Mouse (Mus musculus) liver, embryonic 13.5 days (tissue): Measurements from ENCODE around the gene Plekhg2. TPM values are rescaled to one million over a fixed set of nuclear protein-coding genes. Genes with fewer than 3 reads are reported as not detected.
A peak's percentile ranks its signal among the peaks of the same experiment; 100 is the strongest.

Experiments used
- ATAC-seq: fragments of 200-750 bp; cut with Nextera tagmentation; 2 replicates; pipeline ENCODE4 v1.8.0; 2017; ENCODE audit warnings: low read depth, mild to moderate bottlenecking, moderate number of reproducible peaks, moderate library complexity
- DNase-seq: peaks from one replicate; pipeline ENCODE4 v3.0.0; 2022
- H3K27ac ChIP-seq: fragments of 300-500 bp; sonication (generic); 2 replicates; pipeline ENCODE4 v1.5.1; 2015; ENCODE audit warnings: moderate library complexity, mild to moderate bottlenecking, inconsistent platforms
- H3K27me3 ChIP-seq: fragments of 300-500 bp; sonication (generic); 2 replicates; pipeline ENCODE4 v1.6.1; 2015; ENCODE audit warnings: mild to moderate bottlenecking, inconsistent platforms
- H3K36me3 ChIP-seq: fragments of 300-500 bp; sonication (generic); 2 replicates; pipeline ENCODE4 v1.6.1; 2015; ENCODE audit warnings: mild to moderate bottlenecking, inconsistent platforms
- H3K4me1 ChIP-seq: fragments of 300-500 bp; sonication (generic); replicated peaks from 2 replicates; pipeline ENCODE4 v1.6.1; 2015; ENCODE audit warnings: inconsistent platforms
- H3K4me2 ChIP-seq: fragments of 300-500 bp; sonication (generic); 2 replicates; pipeline ENCODE4 v1.6.1; 2015; ENCODE audit warnings: inconsistent platforms, mild to moderate bottlenecking, moderate library complexity
- H3K4me3 ChIP-seq: fragments of 300-500 bp; sonication (generic); replicated peaks from 2 replicates; pipeline ENCODE4 v1.5.1; 2015; ENCODE audit warnings: mild to moderate bottlenecking, inconsistent platforms
- H3K9ac ChIP-seq: fragments of 300-500 bp; sonication (generic); 2 replicates; pipeline ENCODE4 v1.6.1; 2015; ENCODE audit warnings: mild to moderate bottlenecking, inconsistent platforms
- H3K9me3 ChIP-seq: fragments of 300-500 bp; sonication (generic); replicated peaks from 2 replicates; pipeline ENCODE4 v1.6.1; 2016; ENCODE audit warnings: inconsistent platforms
- WGBS: fragments of 180-500 bp; shearing (Covaris S2); methylation state at CpG from one replicate; pipeline ENCODE4 v1.1.7; 2015; ENCODE audit not compliant: insufficient replicate concordance; 5-methylcytosine and 5-hydroxymethylcytosine counted together
- polyA plus RNA-seq: library from polyadenylated mRNA; unstranded; fragments of >200 nt; fragmentation: Nextera tagmentation; extraction: Ambion mirVana; gene quantifications from 2 replicates; pipeline ENCODE4 v1.2.1, GENCODE M21; 2015

Gene Plekhg2
- polyA plus RNA-seq, 1 experiment from 2014 or later = 4.9 TPM

GRCm38 (mm10) chr7:28325293-28325692 lies 47.1 kb downstream of the Plekhg2 start:
- no peak for DNase-seq
- Histone ChIP-seq H3K36me3 (peaks cover 99% of the 10 kb centered on the region), H3K27ac (no peak overlapping the region), H3K9me3 (no peaks in the 10 kb centered on the region), H3K4me2 (no peak overlapping the region), H3K4me3 (no peak overlapping the region), H3K4me1 (peaks cover 3% of the 10 kb centered on the region; the same call in 1 of the 2 replicates), H3K9ac (no peak overlapping the region), H3K27me3 (no peaks in the 10 kb centered on the region)
- WGBS = 86% methylated on average over 8 of the region's 8 CpGs
- ATAC-seq = no peak

- WGBS = 75% methylated on average over 15 of the region's 15 CpGs
- 0 out of 2 replicates have a peak, but pooled peaks cover 3% of the 10 kb centered on the region for H3K4me1 ChIP-seq
- no peak for ATAC-seq
- no peak overlapping the region for H3K9ac ChIP-seq
- H3K36me3 ChIP-seq = peaks cover 99% of the 10 kb centered on the region
- no peak overlapping the region for H3K4me3 ChIP-seq
- H3K27ac ChIP-seq = no peak overlapping the region
- no peaks in the 10 kb centered on the region for H3K9me3 ChIP-seq
- DNase-seq = no peak
- H3K27me3 ChIP-seq = no peaks in the 10 kb centered on the region
- H3K4me2 ChIP-seq = no peak overlapping the region
These were observed 50.3 kb downstream of the Plekhg2 start for GRCm38 (mm10) chr7:28321974-28322720.

- Histone ChIP-seq H3K4me1 (0 out of 2 replicates have a peak, but pooled peaks cover 3% of the 10 kb centered on the region), H3K36me3 (peaks cover 99% of the 10 kb centered on the region), H3K27ac (no peak overlapping the region), H3K27me3 (no peaks in the 10 kb centered on the region), H3K9ac (no peak overlapping the region), H3K9me3 (no peaks in the 10 kb centered on the region), H3K4me3 (no peak overlapping the region), H3K4me2 (no peak overlapping the region)
- WGBS = 88% methylated on average over 17 of the region's 17 CpGs
- DNase-seq (no peak), ATAC-seq (no peak)
These were observed 53.7 kb downstream of the Plekhg2 start for GRCm38 (mm10) chr7:28318714-28319113.

GRCm38 (mm10) chr7:28318036-28318435 lies 54.4 kb downstream of the Plekhg2 start:
- Histone ChIP-seq H3K9ac (no peak overlapping the region), H3K4me1 (peaks cover 7% of the 10 kb centered on the region; the same call in 1 of the 2 replicates), H3K27ac (no peak overlapping the region), H3K27me3 (no peaks in the 10 kb centered on the region), H3K9me3 (no peaks in the 10 kb centered on the region), H3K4me3 (no peak overlapping the region), H3K4me2 (no peak overlapping the region), H3K36me3 (peaks cover 92% of the 10 kb centered on the region)
- no peak for ATAC-seq
- DNase-seq = no peak
- WGBS = 74% methylated on average over 3 of the region's 3 CpGs

- H3K4me3 ChIP-seq = peak within 1 kb of the TSS; percentile 90
- peaks cover 69% of the 10 kb centered on the region for H3K36me3 ChIP-seq
- peak within 1 kb of the TSS; percentile 76 for H3K27ac ChIP-seq
- H3K9me3 ChIP-seq = no peaks in the 10 kb centered on the region
- peak; percentile 96 for DNase-seq
- ATAC-seq = peak; percentile 96
- under 1% methylated on average over 45 of the region's 45 CpGs for WGBS
- H3K9ac ChIP-seq = peak within 1 kb of the TSS; percentile 92
- peaks cover 31% of the 10 kb centered on the region for H3K4me1 ChIP-seq
- H3K27me3 ChIP-seq = no peaks in the 10 kb centered on the region
- peak within 1 kb of the TSS; percentile 92 for H3K4me2 ChIP-seq
These were observed 60.4 kb downstream of the Plekhg2 start, which contains the start of gene Timm50 for GRCm38 (mm10) chr7:28311926-28312543. Gene Timm50 (minus strand): TSS chr7:28312072.

- 2% methylated on average over 35 of the region's 35 CpGs for WGBS
These were observed 61.1 kb downstream of the Plekhg2 start for GRCm38 (mm10) chr7:28311151-28311925.

GRCm38 (mm10) chr7:28309737-28310136 lies 62.7 kb downstream of the Plekhg2 start:
- ATAC-seq = no peak
- Histone ChIP-seq H3K9ac (0 out of 2 replicates have a peak overlapping the region, but pooled peaks have one; percentile 92), H3K9me3 (no peaks in the 10 kb centered on the region), H3K27ac (no peak overlapping the region), H3K36me3 (peaks cover 67% of the 10 kb centered on the region), H3K4me3 (no peak overlapping the region), H3K27me3 (no peaks in the 10 kb centered on the region), H3K4me2 (no peak overlapping the region), H3K4me1 (peaks cover 31% of the 10 kb centered on the region)
- no peak for DNase-seq
- WGBS = 72% methylated on average over 9 of the region's 9 CpGs

More at GRCm38 (mm10) chr7:28311151-28311925, 61.1 kb downstream of the Plekhg2 start:
- H3K4me1 ChIP-seq = peaks cover 31% of the 10 kb centered on the region
- ATAC-seq = peak; percentile 52
- H3K4me3 ChIP-seq = peak overlapping the region; percentile 90
- H3K9me3 ChIP-seq = no peaks in the 10 kb centered on the region
- peak overlapping the region; percentile 92 for H3K9ac ChIP-seq
- DNase-seq = no peak
- H3K27ac ChIP-seq = peak overlapping the region; percentile 76
- peak overlapping the region; percentile 92 for H3K4me2 ChIP-seq
- H3K27me3 ChIP-seq = no peaks in the 10 kb centered on the region
- peaks cover 69% of the 10 kb centered on the region for H3K36me3 ChIP-seq

Other genes starting within 250 kb of the Plekhg2 start
- not detected in 2 replicates for gene 9530053A07Rik, start 243.1 kb downstream of the Plekhg2 start, polyA plus RNA-seq
- 112 and 133 TPM in 2 replicates for gene Fbl, start 202.9 kb downstream of the Plekhg2 start, polyA plus RNA-seq
- gene Dyrk1b, start 193.1 kb downstream of the Plekhg2 start, polyA plus RNA-seq = 1.6 and 1.7 TPM in 2 replicates
- 0.28 and 0.40 TPM in 2 replicates for gene Eid2, start 104.7 kb downstream of the Plekhg2 start, polyA plus RNA-seq
- 2.5 and 2.6 TPM in 2 replicates for gene Eid2b, start 94.9 kb downstream of the Plekhg2 start, polyA plus RNA-seq
- not detected in 2 replicates for gene Selenov, start 81.4 kb downstream of the Plekhg2 start, polyA plus RNA-seq
- gene Dll3, start 70.4 kb downstream of the Plekhg2 start, polyA plus RNA-seq = 0.06 and 0.07 TPM in 2 replicates
- 114 and 118 TPM in 2 replicates for gene Timm50, start 60.5 kb downstream of the Plekhg2 start, polyA plus RNA-seq
- 35.2 and 42.8 TPM in 2 replicates for gene Supt5, start 33.9 kb downstream of the Plekhg2 start, polyA plus RNA-seq
- 937 and 964 TPM in 2 replicates for gene Rps16, start 21.9 kb downstream of the Plekhg2 start, polyA plus RNA-seq
- 4.7 and 6.3 TPM in 2 replicates for gene Zfp36, start 7.7 kb upstream of the Plekhg2 start, polyA plus RNA-seq
- 28.1 and 31.8 TPM in 2 replicates for gene Med29, start 20.1 kb upstream of the Plekhg2 start, polyA plus RNA-seq
- 30.7 and 33.4 TPM in 2 replicates for gene Paf1, start 20.4 kb upstream of the Plekhg2 start, polyA plus RNA-seq
- gene Gmfg, start 64.8 kb upstream of the Plekhg2 start, polyA plus RNA-seq = 32.1 and 32.9 TPM in 2 replicates
- 0.15 and 0.36 TPM in 2 replicates for gene Lrfn1, start 79.4 kb upstream of the Plekhg2 start, polyA plus RNA-seq
- not detected in 2 replicates for gene Ifnl2, start 137.9 kb upstream of the Plekhg2 start, polyA plus RNA-seq
- gene Ifnl3, start 150.2 kb upstream of the Plekhg2 start, polyA plus RNA-seq = not detected in 2 replicates
- not detected in 2 replicates for gene Sycn, start 168.3 kb upstream of the Plekhg2 start, polyA plus RNA-seq
- gene Nccrp1, start 174.7 kb upstream of the Plekhg2 start, polyA plus RNA-seq = not detected in 2 replicates
- 4.1 and 5.8 TPM in 2 replicates for gene Samd4b, start 225.5 kb upstream of the Plekhg2 start, polyA plus RNA-seq
- gene Pak4, start 225.6 kb upstream of the Plekhg2 start, polyA plus RNA-seq = 16.2 and 18.5 TPM in 2 replicates